Mouse (Mus musculus): ENCODE measurements around the gene Wdr5b.

DNA sequence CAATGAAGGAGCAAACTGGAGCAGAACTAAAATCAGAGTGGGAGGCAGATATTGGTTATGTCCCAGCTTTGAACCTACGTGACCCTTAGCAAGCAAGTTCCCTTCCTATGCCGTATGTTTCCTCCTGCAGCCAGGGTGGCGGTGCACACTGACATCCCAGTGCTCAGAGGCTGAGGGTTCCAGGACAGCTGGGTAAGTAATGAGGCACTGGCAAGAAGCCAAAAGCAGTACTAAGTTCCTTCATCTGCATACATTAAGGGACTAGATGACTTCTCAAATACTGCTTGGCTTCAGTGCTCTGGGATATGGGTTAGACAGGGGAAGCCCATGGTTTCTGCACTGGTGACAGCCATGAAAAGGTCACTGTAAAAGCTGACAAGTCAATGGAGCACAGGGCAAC, 27.4 kb downstream of the Wdr5b start:
- TF ChIP-seq CTCF (IDR thresholded peaks at IDR 0.05) (no peak), EP300 (IDR thresholded peaks at IDR 0.05) (no peak)

All from lung, postnatal 0 days (tissue).